Mouse (Mus musculus): ENCODE data around the gene Asgr1. TPM values are rescaled to one million over a fixed set of nuclear protein-coding genes. Genes with fewer than 3 reads are reported as not detected.

The Asgr1 gene
- polyA plus RNA-seq (2015; fragmentation: Nextera tagmentation; extraction: Ambion mirVana): 0.13 and 0.21 TPM in 2 replicates

GRCm38 (mm10) chr11:70053898-70054570 lies at the start of gene Asgr1:
Asgr1 (plus strand) TSS chr11:70054085.

GRCm38 (mm10) chr11:70014880-70015558 lies 38.9 kb upstream of the Asgr1 start, which contains the start of gene Acadvl:
Acadvl (minus strand) TSS chr11:70015411.

GRCm38 (mm10) chr11:70016669-70017068 lies 37.2 kb upstream of the Asgr1 start, which contains the start of gene Dlg4:
Dlg4 (plus strand) TSS chr11:70016942.

GRCm38 (mm10) chr11:70091986-70092783 lies 38.3 kb downstream of the Asgr1 start, which contains the start of gene Asgr2:
Asgr2 (plus strand) TSS chr11:70092644.

MicroRNAs encoded within 50 kb of the gene (microRNA counts, 519-probe panel; counts per million panel counts)
- microRNA mmu-miR-324-3p (296 counts per million, percentile 58 among the panel's probes with 10 or more counts), microRNA mmu-miR-324-5p (3,504 counts per million, percentile 75 among the panel's probes with 10 or more counts)

Small RNA genes lying within 50 kb of the gene (microRNA-seq; reads per million reads assigned to microRNA genes)
- gene Mir324: 1,124 to 1,444 reads per million in 2 experiments

Other genes starting within 250 kb of the Asgr1 start
- 0.31 and 0.45 TPM in 2 replicates for gene Tmem102, start 248.5 kb upstream of the Asgr1 start, polyA plus RNA-seq (2015; fragmentation: Nextera tagmentation; extraction: Ambion mirVana)
- gene Gm39566, start 238.8 kb upstream of the Asgr1 start, polyA plus RNA-seq (2015; fragmentation: Nextera tagmentation; extraction: Ambion mirVana): not detected in 2 replicates
- not detected in 2 replicates for gene Spem2, start 235.6 kb upstream of the Asgr1 start, polyA plus RNA-seq (2015; fragmentation: Nextera tagmentation; extraction: Ambion mirVana)
- gene Spem1, start 231.9 kb upstream of the Asgr1 start, polyA plus RNA-seq (2015; fragmentation: Nextera tagmentation; extraction: Ambion mirVana): not detected in 2 replicates
- 2.1 TPM in 2 replicates for gene Nlgn2, start 216.3 kb upstream of the Asgr1 start, polyA plus RNA-seq (2015; fragmentation: Nextera tagmentation; extraction: Ambion mirVana)
- gene Tmem256, start 215.6 kb upstream of the Asgr1 start, polyA plus RNA-seq (2015; fragmentation: Nextera tagmentation; extraction: Ambion mirVana): 242 and 272 TPM in 2 replicates
- gene Plscr3, start 207.7 kb upstream of the Asgr1 start, polyA plus RNA-seq (2015; fragmentation: Nextera tagmentation; extraction: Ambion mirVana): 36.6 and 44.6 TPM in 2 replicates
- gene Tnk1, start 195.4 kb upstream of the Asgr1 start, polyA plus RNA-seq (2015; fragmentation: Nextera tagmentation; extraction: Ambion mirVana): 0.09 and 0.46 TPM in 2 replicates
- gene Tmem95, start 176.1 kb upstream of the Asgr1 start, polyA plus RNA-seq (2015; fragmentation: Nextera tagmentation; extraction: Ambion mirVana): not detected in 2 replicates
- gene Kctd11, start 172.7 kb upstream of the Asgr1 start, polyA plus RNA-seq (2015; fragmentation: Nextera tagmentation; extraction: Ambion mirVana): 2.6 and 3.6 TPM in 2 replicates
- gene Acap1, start 158.5 kb upstream of the Asgr1 start, polyA plus RNA-seq (2015; fragmentation: Nextera tagmentation; extraction: Ambion mirVana): 0.34 and 0.46 TPM in 2 replicates
- gene 2810408A11Rik, start 153.1 kb upstream of the Asgr1 start, polyA plus RNA-seq (2015; fragmentation: Nextera tagmentation; extraction: Ambion mirVana): 1.8 and 2.4 TPM in 2 replicates
- gene Neurl4, start 153.0 kb upstream of the Asgr1 start, polyA plus RNA-seq (2015; fragmentation: Nextera tagmentation; extraction: Ambion mirVana): 3.0 and 3.3 TPM in 2 replicates
- gene Gps2, start 140.2 kb upstream of the Asgr1 start, polyA plus RNA-seq (2015; fragmentation: Nextera tagmentation; extraction: Ambion mirVana): 41.9 and 42.1 TPM in 2 replicates
- 952 and 1,117 TPM in 2 replicates for gene Eif5a, start 132.1 kb upstream of the Asgr1 start, polyA plus RNA-seq (2015; fragmentation: Nextera tagmentation; extraction: Ambion mirVana)
- gene Ybx2, start 118.3 kb upstream of the Asgr1 start, polyA plus RNA-seq (2015; fragmentation: Nextera tagmentation; extraction: Ambion mirVana): 0.78 and 0.85 TPM in 2 replicates
- gene Slc2a4, start 105.9 kb upstream of the Asgr1 start, polyA plus RNA-seq (2015; fragmentation: Nextera tagmentation; extraction: Ambion mirVana): 128 and 138 TPM in 2 replicates
- 0.23 and 0.57 TPM in 2 replicates for gene Cldn7, start 89.3 kb upstream of the Asgr1 start, polyA plus RNA-seq (2015; fragmentation: Nextera tagmentation; extraction: Ambion mirVana)
- 42.1 and 46.1 TPM in 2 replicates for gene Ctdnep1, start 72.9 kb upstream of the Asgr1 start, polyA plus RNA-seq (2015; fragmentation: Nextera tagmentation; extraction: Ambion mirVana)
- gene Elp5, start 71.6 kb upstream of the Asgr1 start, polyA plus RNA-seq (2015; fragmentation: Nextera tagmentation; extraction: Ambion mirVana): 86.0 and 92.4 TPM in 2 replicates
- 320 and 389 TPM in 2 replicates for gene Gabarap, start 62.9 kb upstream of the Asgr1 start, polyA plus RNA-seq (2015; fragmentation: Nextera tagmentation; extraction: Ambion mirVana)
- gene Phf23, start 58.3 kb upstream of the Asgr1 start, polyA plus RNA-seq (2015; fragmentation: Nextera tagmentation; extraction: Ambion mirVana): 31.1 and 33.7 TPM in 2 replicates
- 11.2 and 11.8 TPM in 2 replicates for gene Dvl2, start 53.5 kb upstream of the Asgr1 start, polyA plus RNA-seq (2015; fragmentation: Nextera tagmentation; extraction: Ambion mirVana)
- gene Acadvl, start 38.7 kb upstream of the Asgr1 start, polyA plus RNA-seq (2015; fragmentation: Nextera tagmentation; extraction: Ambion mirVana): 311 and 331 TPM in 2 replicates
- gene Dlg4, start 37.1 kb upstream of the Asgr1 start, polyA plus RNA-seq (2015; fragmentation: Nextera tagmentation; extraction: Ambion mirVana): 3.3 and 5.3 TPM in 2 replicates
- 0.23 and 0.68 TPM in 2 replicates for gene Asgr2, start 38.6 kb downstream of the Asgr1 start, polyA plus RNA-seq (2015; fragmentation: Nextera tagmentation; extraction: Ambion mirVana)
- gene Mgl2, start 76.2 kb downstream of the Asgr1 start, polyA plus RNA-seq (2015; fragmentation: Nextera tagmentation; extraction: Ambion mirVana): 8.2 and 9.7 TPM in 2 replicates
- 4.7 and 11.4 TPM in 2 replicates for gene Clec10a, start 102.1 kb downstream of the Asgr1 start, polyA plus RNA-seq (2015; fragmentation: Nextera tagmentation; extraction: Ambion mirVana)
- gene Slc16a11, start 158.7 kb downstream of the Asgr1 start, polyA plus RNA-seq (2015; fragmentation: Nextera tagmentation; extraction: Ambion mirVana): 0.37 and 0.59 TPM in 2 replicates
- gene Slc16a13, start 167.0 kb downstream of the Asgr1 start, polyA plus RNA-seq (2015; fragmentation: Nextera tagmentation; extraction: Ambion mirVana): 1.3 and 2.4 TPM in 2 replicates
- 6.5 and 8.3 TPM in 2 replicates for gene Bcl6b, start 175.7 kb downstream of the Asgr1 start, polyA plus RNA-seq (2015; fragmentation: Nextera tagmentation; extraction: Ambion mirVana)
- 70.9 and 85.5 TPM in 2 replicates for gene 0610010K14Rik, start 183.8 kb downstream of the Asgr1 start, polyA plus RNA-seq (2015; fragmentation: Nextera tagmentation; extraction: Ambion mirVana)
- gene Gm21988, start 185.7 kb downstream of the Asgr1 start, polyA plus RNA-seq (2015; fragmentation: Nextera tagmentation; extraction: Ambion mirVana): 6.0 and 7.6 TPM in 2 replicates
- gene Rnasek, start 185.8 kb downstream of the Asgr1 start, polyA plus RNA-seq (2015; fragmentation: Nextera tagmentation; extraction: Ambion mirVana): 228 and 235 TPM in 2 replicates
- 0.91 and 1.7 TPM in 2 replicates for gene Alox12, start 201.3 kb downstream of the Asgr1 start, polyA plus RNA-seq (2015; fragmentation: Nextera tagmentation; extraction: Ambion mirVana)